Mouse (Mus musculus) heart, postnatal 14 days (tissue): ENCODE results near the gene Vmn1r78. TPM values are rescaled to one million over a fixed set of nuclear protein-coding genes. Genes with fewer than 3 reads are reported as not detected.
"Not testable (repeated sequence)": the region's sequence is repeated elsewhere in the genome, so short reads cannot be mapped to it uniquely, and the experiment has no call there.

ENCODE experiments used
- DNase-seq, 2 experiments: peaks; one replicate each; pipeline ENCODE4 v3.0.0; 2021 to 2022
- intact Hi-C: fragments of 180-260 bp; cut with DNase I; formaldehyde crosslinking; loops from one replicate; pipeline ENCODE4 v1.15.1; 2025
- long read RNA-seq, 2 experiments: library from polyadenylated mRNA; stranded (forward); transcript quantifications; one replicate each; pipeline ENCODE4 v2.0.0; 2021
- total RNA-seq, 2 experiments: library from RNA; stranded (reverse); gene quantifications; 2 replicates each; pipeline ENCODE4 v1.2.3; 2021

The Vmn1r78 gene
- total RNA-seq, result not detected
- long read RNA-seq, experiment 1, result 0 reads
- long read RNA-seq, experiment 2, result 0 reads

- DNase-seq, result no peak
- intact Hi-C loops, result no loop called here
Observed at GRCm38 (mm10) chr7:12149957-12150356, at the start of gene Vmn1r78. TSS of gene Vmn1r78 (plus strand) at chr7:12150257.

- DNase-seq, intact Hi-C loops: not testable (repeated sequence)
Observed at GRCm38 (mm10) chr7:12156463-12156862, 6.4 kb downstream of the Vmn1r78 start.

DNA sequence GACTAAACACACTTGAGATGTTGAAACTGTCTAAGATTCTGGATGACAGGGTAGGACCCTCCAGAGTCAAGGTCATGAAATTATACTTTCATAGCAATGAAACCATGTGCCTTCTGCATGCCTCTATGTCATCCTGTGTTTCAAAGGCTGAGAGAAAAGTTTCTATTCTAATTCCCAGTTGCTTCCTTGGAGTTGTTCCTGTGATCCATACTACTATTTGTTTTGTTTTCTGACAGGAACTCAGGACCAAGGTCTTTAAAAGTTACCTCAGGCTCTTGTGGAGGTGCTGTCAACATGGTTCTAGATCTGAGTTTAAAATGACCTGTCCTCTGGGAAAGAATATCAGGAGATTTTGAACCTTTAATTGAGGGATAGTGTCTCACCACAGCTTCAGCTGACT lies 20.9 kb downstream of the Vmn1r78 start, which contains the start of gene Vmn1r79:
Gene Vmn1r79, plus strand, starts transcription at position 301 of the 400 bp plus-strand sequence.
- intact Hi-C loops, DNase-seq: not testable (repeated sequence)

DNA sequence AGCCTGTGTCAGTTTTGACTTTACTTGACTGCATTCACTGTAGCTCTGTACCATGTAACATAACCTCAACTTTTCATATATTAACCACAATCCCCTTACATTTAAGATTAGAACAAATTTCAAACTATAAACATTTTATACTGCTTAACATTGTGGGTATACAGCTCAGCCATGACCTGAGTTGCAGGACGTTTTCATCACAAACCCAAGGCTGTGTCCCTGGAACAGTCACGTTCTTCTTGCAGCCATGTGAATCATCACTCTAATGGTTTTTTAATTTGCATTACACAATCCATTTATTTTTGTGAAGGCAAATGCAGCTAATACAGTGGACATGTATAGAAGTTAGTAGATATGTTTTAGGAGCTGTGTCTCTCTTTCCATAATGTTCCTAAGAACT lies 22.9 kb downstream of the Vmn1r78 start:
- intact Hi-C loops, DNase-seq: not testable (repeated sequence)

- intact Hi-C loops, result no loop called here
- no peak for DNase-seq
Observed at GRCm38 (mm10) chr7:12188986-12189385, 38.9 kb downstream of the Vmn1r78 start, which contains the start of gene Vmn1r80. TSS of gene Vmn1r80 (plus strand) at chr7:12189286.

DNA sequence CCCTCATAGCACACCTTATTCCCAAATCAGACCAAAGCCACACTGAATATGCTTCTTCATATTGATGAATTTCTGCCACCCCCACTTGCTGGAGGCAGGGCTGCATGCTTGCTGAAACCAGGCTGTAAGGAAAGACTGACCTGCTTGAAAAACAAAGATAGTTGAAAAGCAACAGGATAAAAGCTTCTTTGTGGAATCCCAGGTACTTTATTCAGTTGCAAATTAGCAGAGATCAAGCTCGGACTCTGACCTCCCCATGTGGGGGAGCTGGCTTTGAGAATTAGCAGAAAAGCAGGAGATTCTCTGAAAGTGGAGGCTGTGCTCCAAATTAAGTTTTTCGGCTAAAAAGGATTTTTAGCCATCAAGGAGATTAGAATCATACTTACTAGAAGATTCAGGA lies 54.1 kb downstream of the Vmn1r78 start:
- intact Hi-C loops, result no loop called here
- no peak for DNase-seq

Other genes with a start within 250 kb of the Vmn1r78 start
- not detected for gene Vmn1r76, start 212.0 kb upstream of the Vmn1r78 start, total RNA-seq
- gene Vmn1r77, start 113.5 kb upstream of the Vmn1r78 start, total RNA-seq, result not detected
- not detected for gene Vmn1r79, start 21.0 kb downstream of the Vmn1r78 start, total RNA-seq
- not detected for gene Vmn1r80, start 39.0 kb downstream of the Vmn1r78 start, total RNA-seq
- not detected for gene Vmn1r81, start 118.0 kb downstream of the Vmn1r78 start, total RNA-seq
- not detected for gene Vmn1r82, start 150.2 kb downstream of the Vmn1r78 start, total RNA-seq
- gene Vmn1r83, start 179.2 kb downstream of the Vmn1r78 start, total RNA-seq, result not detected
- gene Vmn1r84, start 219.0 kb downstream of the Vmn1r78 start, total RNA-seq, result not detected